Mouse (Mus musculus): ENCODE data around the gene Apoa2.

DNA sequence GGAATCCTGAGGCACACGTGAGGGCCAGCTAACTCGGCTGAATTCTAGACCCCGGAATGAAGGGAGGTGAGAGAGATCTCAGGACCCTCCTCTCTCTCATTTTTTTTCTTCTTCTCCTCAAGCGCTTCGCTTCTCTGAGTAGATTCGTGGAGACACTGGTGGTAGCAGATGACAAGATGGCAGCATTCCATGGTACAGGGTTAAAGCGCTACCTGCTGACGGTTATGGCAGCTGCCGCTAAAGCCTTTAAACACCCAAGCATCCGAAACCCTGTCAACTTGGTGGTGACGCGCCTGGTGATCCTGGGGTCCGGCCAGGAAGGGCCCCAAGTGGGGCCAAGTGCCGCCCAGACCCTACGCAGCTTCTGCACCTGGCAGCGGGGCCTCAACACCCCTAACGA lies 27.6 kb downstream of the Apoa2 start:
- no peak for TF ChIP-seq POLR2A (IDR thresholded peaks at IDR 0.05; ENCODE audit: borderline replicate concordance, extremely low read depth, insufficient read depth, insufficient read length, poor library complexity, severe bottlenecking)
- no peak for TF ChIP-seq CTCF (IDR thresholded peaks at IDR 0.05; ENCODE audit: borderline replicate concordance, extremely low read depth, insufficient read depth, insufficient read length)

Data from brain, embryonic 14.5 days (tissue).